Mouse (Mus musculus) kidney, postnatal 36 days (tissue): ENCODE measurements around the gene Ccdc177.

Experiments
- DNase-seq, 2 experiments: peaks; one replicate each; pipeline ENCODE4 v3.0.0; 2021 to 2022; ENCODE audit warnings: mixed read lengths in 2 of 2

Ccdc177 gene

DNA sequence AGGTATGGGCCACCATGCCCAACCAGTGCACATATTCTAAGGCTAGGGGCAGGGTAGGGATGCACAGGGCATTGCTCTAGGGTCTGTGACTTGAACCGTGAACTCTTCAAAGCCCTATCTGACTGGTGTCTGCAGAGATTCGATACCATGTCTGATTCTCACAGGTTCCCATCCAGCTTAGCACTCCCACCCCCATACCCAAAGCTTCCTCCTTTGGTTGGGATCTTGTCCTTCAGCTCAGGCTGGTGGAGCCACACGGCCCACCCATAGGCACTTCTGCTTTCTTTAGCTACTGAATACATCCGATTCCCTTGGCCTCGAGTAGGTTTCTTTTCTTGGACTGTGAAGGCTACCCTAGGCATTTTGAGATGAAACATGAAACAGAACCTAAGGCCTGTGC lies 24.5 kb upstream of the Ccdc177 start:
- no peak for DNase-seq

DNA sequence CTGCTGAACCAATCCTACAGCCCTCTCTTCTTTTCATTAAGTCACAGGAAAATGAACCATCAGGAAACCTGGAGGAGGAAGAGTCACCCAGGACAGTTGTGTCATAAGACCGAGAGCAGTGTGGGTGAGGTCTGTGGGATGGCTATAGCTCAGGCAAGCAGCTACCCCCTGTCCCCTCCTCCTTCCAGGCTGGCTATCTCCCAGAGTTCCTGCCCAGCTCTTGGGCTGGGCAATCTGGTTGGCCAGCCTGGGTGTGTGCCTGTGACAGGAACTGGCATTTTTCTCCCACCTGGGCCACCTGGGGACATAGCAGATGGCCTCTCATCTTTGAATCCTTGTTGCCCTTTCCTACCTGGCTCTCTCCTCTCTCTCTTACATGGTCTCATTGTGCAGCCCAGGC lies 23.4 kb upstream of the Ccdc177 start:
- no peak for DNase-seq

DNA sequence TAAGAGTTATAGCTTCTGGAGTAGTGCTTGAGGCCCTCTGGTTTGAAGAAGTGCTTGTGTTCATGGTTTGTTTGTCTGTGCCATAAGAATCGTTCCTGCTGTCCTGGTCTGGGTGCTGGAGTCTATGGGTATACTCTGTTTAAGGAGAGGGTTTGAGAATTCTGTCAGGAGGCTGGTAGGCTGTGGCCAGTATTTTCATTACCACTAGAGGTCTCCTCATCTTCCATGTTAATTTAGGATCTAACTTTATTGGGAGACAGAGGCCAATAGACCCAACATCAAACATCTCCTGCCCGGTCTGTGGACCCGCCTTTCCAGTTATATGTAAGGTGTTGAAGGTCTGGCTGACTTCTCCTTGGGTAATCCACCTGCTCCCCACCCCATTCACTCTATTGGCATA lies 22.4 kb upstream of the Ccdc177 start:
- DNase-seq = peak in 1 of 2 experiments; percentile 25

- no peak for DNase-seq
These were observed 21.7 kb upstream of the Ccdc177 start for GRCm38 (mm10) chr12:80782190-80782589.

DNA sequence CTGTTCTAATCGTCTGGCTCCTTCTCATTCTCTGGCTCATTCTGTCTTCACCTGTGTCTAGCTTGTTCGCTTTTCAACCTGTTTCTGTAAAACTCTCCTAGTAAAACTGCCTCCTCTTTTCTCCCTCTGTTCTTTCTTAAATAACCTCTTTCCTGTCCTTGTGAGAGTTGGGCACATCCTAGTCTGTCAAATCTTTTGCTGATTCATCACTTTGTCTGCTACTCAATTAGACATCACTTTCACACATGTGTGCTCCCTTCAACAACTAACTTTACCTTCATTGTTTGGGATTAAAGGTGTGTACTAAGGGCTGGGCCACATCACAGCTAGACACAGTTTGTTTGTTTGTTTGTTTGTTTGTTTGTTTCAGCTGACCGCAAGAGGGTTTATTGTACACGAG lies 19.3 kb upstream of the Ccdc177 start:
- no peak for DNase-seq

GRCm38 (mm10) chr12:80778188-80778936 lies 17.9 kb upstream of the Ccdc177 start:
- no peak for DNase-seq

GRCm38 (mm10) chr12:80776046-80776634 lies 15.7 kb upstream of the Ccdc177 start:
- DNase-seq = no peak

- DNase-seq = no peak
These were observed 14.3 kb upstream of the Ccdc177 start for GRCm38 (mm10) chr12:80774786-80775185.

- peak; percentile 79 to 90 for DNase-seq
These were observed 9.2 kb upstream of the Ccdc177 start for GRCm38 (mm10) chr12:80769697-80770096.

DNA sequence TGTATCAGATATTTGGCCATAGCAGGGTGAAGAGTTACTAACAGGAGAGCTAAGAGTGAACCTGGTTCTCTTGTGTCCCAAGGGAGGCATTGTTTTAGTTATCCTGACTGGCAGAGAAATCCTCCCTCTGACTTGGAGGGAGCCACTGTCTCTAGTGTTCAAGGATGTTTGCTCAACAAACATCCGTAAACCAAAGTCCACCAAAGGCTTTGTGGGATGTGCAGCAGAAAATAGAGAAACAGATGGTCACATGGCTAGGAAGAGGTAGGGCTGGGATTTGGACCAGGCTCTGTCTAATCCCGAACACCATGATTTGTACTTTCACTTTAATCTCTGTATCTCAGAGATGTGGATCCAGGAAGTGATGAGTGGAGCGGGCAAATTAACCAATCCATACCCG lies 3.6 kb upstream of the Ccdc177 start:
- no peak for DNase-seq

- DNase-seq = no peak
These were observed 2.5 kb upstream of the Ccdc177 start for GRCm38 (mm10) chr12:80762982-80763381.

- DNase-seq = peak in 1 of 2 experiments; percentile 10
These were observed 633 bp downstream of the Ccdc177 start for GRCm38 (mm10) chr12:80759713-80760395.

DNA sequence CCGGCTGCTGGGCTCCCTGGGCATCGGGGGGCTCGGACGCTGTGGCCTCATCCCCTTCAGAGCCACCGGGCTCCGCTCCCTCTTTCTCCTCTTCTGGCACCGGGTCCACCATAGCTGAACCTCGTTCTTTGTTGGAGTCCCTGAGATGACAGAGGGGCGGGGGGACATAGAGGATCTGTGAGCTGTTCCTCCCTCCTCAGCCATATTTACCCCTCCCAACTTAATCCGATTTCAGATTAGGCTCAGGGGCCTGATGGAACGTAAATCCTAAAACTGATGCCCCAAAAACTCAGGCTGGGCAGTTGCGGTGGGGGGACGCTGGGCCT lies 1.1 kb downstream of the Ccdc177 start:
- no peak for DNase-seq

- DNase-seq = peak in 1 of 2 experiments; percentile 34
These were observed 1.7 kb downstream of the Ccdc177 start for GRCm38 (mm10) chr12:80758559-80759386.

DNA sequence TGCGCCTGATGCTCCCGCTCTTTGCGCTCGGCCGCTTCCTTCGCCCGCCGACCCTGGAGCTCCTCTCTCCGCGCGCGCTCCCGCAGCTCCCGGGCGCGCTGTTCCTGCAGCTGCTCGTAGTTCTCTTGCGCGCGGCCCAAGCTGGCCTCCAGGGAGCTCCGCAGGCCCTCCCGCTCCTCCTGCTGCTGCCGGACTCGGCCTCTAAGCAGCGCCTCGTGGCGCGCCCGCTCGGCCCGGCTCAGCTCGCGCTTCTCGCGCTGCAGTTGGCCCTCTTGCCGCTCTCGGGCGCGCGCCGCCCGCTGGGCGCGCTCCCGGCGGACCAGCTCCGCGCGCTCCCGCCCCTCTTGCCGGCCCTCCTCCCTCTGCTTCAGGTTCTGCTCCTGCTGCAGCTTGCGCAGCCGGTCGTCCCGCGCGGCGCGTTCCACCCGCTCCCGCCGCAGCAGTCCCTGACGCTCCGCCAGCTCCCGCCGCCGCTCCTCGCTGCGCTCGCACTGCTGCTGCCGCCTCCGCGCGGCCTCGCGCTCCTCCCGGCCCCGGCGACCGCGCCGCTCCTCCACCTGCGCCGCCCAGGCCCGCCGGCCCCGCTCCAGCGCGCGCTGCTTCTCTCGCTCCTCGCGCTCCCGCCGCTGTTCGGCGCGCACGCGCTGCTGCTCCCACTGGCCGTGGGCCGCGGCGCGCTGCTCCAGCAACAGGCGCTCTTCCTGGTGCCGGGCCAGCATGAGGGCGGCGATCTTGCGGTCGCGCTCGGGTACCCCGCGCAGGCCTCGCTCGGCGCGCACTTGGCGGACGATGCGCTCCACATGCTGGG lies 2.5 kb downstream of the Ccdc177 start:
- DNase-seq = peak; percentile 76 to 88

DNA sequence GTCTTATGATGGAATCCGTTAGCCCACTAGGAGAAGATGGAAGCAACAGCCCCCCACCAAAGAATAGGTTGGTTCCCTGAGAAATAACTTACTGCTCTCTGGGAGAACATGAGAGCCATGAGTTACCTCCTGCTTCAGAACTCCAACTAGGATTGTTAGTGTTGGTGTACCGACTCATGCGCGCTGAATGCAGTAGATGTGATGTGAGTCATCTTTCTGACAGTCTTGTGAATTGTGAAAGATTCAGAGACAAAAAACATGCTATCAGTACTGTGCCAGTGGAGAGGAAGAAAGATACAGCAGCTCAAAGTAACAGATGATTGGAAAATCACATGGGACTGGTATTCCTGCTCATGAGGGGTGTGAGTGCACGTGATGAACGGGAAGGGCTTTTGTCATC lies 8.9 kb downstream of the Ccdc177 start:
- no peak for DNase-seq

DNA sequence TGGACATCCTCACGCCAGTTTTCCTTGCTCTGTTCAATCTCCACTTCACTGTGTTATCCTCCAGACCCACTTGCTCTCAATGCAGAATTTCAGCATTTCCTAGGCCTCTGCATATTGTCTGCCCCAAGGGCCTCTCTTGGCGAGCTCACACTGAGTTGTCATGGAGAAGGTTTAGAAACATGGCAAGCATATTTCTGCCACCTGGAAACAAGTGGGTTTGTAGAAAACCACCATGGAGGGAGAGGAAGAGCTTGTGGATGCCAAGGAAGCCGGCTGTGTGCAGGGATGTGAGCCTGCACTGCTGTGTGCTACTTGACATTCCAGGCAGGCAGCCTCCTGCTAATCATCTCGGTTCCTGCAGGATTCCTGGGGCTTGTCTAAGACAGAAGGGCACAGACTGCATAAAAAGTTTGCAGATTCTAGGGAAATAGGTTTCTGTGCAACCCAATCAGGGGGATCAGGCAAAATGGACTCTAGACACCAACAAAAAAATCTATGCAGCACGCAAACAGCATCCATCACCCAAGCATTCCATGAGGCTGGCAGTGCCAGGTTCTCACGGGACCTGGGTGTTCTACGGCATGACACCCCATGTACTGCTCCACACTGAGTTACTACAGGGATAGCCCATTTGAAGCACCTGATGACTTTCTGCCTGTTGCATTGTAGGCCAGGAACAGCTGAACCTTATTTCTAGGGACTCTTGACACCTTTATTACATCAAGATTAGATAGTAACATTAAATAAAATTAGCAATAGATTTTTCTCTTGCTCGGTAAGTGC lies 14.3 kb downstream of the Ccdc177 start:
- DNase-seq = no peak

GRCm38 (mm10) chr12:80744614-80745013 lies 15.9 kb downstream of the Ccdc177 start:
- DNase-seq = no peak

- DNase-seq = peak; percentile 34 to 76
These were observed 21.0 kb downstream of the Ccdc177 start for GRCm38 (mm10) chr12:80739482-80739881.

GRCm38 (mm10) chr12:80737283-80737600 lies 23.2 kb downstream of the Ccdc177 start:
- no peak for DNase-seq

DNA sequence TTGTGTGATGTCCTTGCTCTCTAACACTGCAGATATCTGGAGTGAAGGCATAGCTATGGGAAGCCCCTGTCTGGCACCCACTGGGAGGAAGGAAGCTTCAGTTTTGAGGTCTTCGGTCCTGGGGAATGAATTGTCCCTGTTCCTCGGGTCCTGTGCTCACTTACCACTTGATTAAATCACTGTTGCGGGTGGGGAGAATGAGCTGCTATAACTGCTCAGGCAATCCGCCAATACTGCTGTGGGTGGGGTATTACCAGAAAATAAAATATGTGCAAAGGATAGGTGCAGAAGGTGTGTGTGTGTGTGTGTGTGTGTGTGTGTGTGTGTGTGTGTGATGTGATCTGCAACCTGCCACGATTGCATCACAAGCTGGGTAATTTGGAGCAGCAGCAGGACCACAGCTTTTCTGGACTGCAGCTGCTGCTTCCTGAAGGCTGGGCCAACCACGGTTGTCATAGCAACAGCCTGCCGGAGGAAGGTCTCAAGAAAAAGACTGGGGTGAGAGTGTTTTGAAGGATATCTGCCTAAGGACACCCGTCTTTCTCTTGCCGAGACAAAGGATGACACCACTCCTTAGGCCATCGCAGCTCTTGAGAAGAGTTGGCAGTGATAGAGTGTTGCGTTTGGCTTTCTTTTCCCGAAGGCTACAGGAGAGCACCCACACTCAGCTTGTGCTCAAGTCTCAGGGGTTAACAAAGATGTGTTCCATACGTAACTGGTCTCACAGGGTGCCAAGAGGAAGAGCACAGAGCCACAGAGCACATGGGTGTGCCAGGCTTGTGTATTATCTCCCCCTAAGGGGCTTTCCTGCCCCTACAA lies 23.8 kb downstream of the Ccdc177 start:
- no peak for DNase-seq
